Mouse (Mus musculus): ENCODE results near the gene Dhx37.

DNA sequence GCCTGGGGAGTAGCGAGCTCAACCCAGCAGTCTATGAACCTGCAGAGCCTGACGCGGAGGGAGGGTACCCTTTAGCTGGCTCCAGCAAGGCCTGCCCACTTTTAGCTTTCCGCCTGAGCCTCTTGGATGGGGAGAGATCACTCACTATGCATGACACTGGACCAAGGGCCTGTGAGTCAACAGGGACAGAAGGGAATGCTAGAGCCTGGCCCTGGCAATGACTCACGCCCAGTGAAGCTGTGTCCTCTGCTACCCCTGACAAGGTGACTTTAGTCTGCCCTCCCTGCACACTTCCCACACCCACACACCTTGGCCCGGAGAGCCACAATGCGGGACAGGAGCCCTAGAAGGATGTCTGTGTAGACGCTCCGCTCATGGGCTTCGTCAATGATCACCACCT is 7.6 kb downstream of the Dhx37 start:
- TF ChIP-seq CTCF (IDR thresholded peaks at IDR 0.05; ENCODE audit: borderline replicate concordance, insufficient read depth, low read depth, low read length) (no peak), POLR2A (IDR thresholded peaks at IDR 0.05; ENCODE audit: borderline replicate concordance, insufficient read depth, low read length) (no peak)

All from cerebellum, adult 2 months (tissue).